Mouse (Mus musculus) thymus, postnatal 25 days (tissue): Measurements from ENCODE around the gene Cyfip1.
A peak's percentile ranks its signal among the peaks of the same experiment; 100 is the strongest.

Source experiments
- DNase-seq: peaks from one replicate; pipeline ENCODE4 v3.0.0; 2022

Gene Cyfip1

GRCm38 (mm10) chr7:55841445-55841844, at the start of gene Cyfip1:
TSS of gene Cyfip1 (plus strand) at chr7:55841745.
- DNase-seq: no peak

GRCm38 (mm10) chr7:55792280-55792679, 49.3 kb upstream of the Cyfip1 start:
- no peak for DNase-seq

- no peak for DNase-seq
Observed at GRCm38 (mm10) chr7:55793236-55793951, 48.2 kb upstream of the Cyfip1 start.

- peak; percentile 96 for DNase-seq
Observed at GRCm38 (mm10) chr7:55793952-55794603, 47.5 kb upstream of the Cyfip1 start, which contains the start of gene Tubgcp5. TSS of gene Tubgcp5 (plus strand) at chr7:55794154.

GRCm38 (mm10) chr7:55799981-55800380, 41.6 kb upstream of the Cyfip1 start:
- no peak for DNase-seq

GRCm38 (mm10) chr7:55809967-55810366, 31.6 kb upstream of the Cyfip1 start:
- no peak for DNase-seq

GRCm38 (mm10) chr7:55824468-55824867, 17.1 kb upstream of the Cyfip1 start:
- no peak for DNase-seq

- DNase-seq: no peak
Observed at GRCm38 (mm10) chr7:55827551-55827950, 14.0 kb upstream of the Cyfip1 start.

- no peak for DNase-seq
Observed at GRCm38 (mm10) chr7:55836877-55837276, 4.7 kb upstream of the Cyfip1 start.

- DNase-seq: peak; percentile 56
Observed at GRCm38 (mm10) chr7:55841977-55842503, 495 bp downstream of the Cyfip1 start.

GRCm38 (mm10) chr7:55842504-55843152, 1.1 kb downstream of the Cyfip1 start:
- DNase-seq: no peak

- no peak for DNase-seq
Observed at GRCm38 (mm10) chr7:55846606-55847312, 5.2 kb downstream of the Cyfip1 start.

- no peak for DNase-seq
Observed at GRCm38 (mm10) chr7:55849948-55850571, 8.5 kb downstream of the Cyfip1 start.

- no peak for DNase-seq
Observed at GRCm38 (mm10) chr7:55852787-55853186, 11.2 kb downstream of the Cyfip1 start.

- DNase-seq: no peak
Observed at GRCm38 (mm10) chr7:55855597-55855996, 14.1 kb downstream of the Cyfip1 start.

GRCm38 (mm10) chr7:55856741-55857140, 15.2 kb downstream of the Cyfip1 start:
- DNase-seq: no peak

GRCm38 (mm10) chr7:55857729-55858128, 16.2 kb downstream of the Cyfip1 start:
- DNase-seq: no peak

- DNase-seq: no peak
Observed at GRCm38 (mm10) chr7:55858836-55859517, 17.4 kb downstream of the Cyfip1 start.

GRCm38 (mm10) chr7:55859518-55859872, 17.9 kb downstream of the Cyfip1 start:
- DNase-seq: no peak

GRCm38 (mm10) chr7:55859956-55860355, 18.4 kb downstream of the Cyfip1 start:
- DNase-seq: no peak

GRCm38 (mm10) chr7:55861175-55861574, 19.6 kb downstream of the Cyfip1 start:
- DNase-seq: no peak

GRCm38 (mm10) chr7:55865044-55865443, 23.5 kb downstream of the Cyfip1 start:
- DNase-seq: no peak
